Mouse (Mus musculus) gastrocnemius, adult 18-20 months (tissue): ENCODE measurements around the gene Gm5129. TPM values are rescaled to one million over a fixed set of nuclear protein-coding genes. Genes with fewer than 3 reads are reported as not detected.
A peak's percentile ranks its signal among the peaks of the same experiment; 100 is the strongest.
"Not testable (repeated sequence)": the region's sequence is repeated elsewhere in the genome, so short reads cannot be mapped to it uniquely, and the experiment has no call there.

Experiments
- DNase-seq: peaks from one replicate; pipeline ENCODE4 v3.0.0; 2021; ENCODE audit warnings: low spot score
- long read RNA-seq, 2 experiments: library from polyadenylated mRNA; stranded (forward); transcript quantifications; one replicate each; pipeline ENCODE4 v2.0.0; 2021
- total RNA-seq, 2 experiments: library from RNA; stranded (reverse); gene quantifications; 2 replicates each; pipeline ENCODE4 v1.2.3; 2021

Gene Gm5129
- 1 to 10 TPM in 1 of 2 experiments, not detected in 1; 1.1 TPM for total RNA-seq
- long read RNA-seq, experiment 1: 0 reads
- long read RNA-seq, experiment 2: 0 reads

- DNase-seq: peak; percentile 97
Measured at GRCm38 (mm10) chr5:29735557-29736061, at the start of gene Gm5129, which contains the start of gene Dnajb6. TSS of gene Gm5129 (minus strand) at chr5:29735936. TSS of gene Dnajb6 (plus strand) at chr5:29735688.

GRCm38 (mm10) chr5:29784906-29785305 lies 49.2 kb upstream of the Gm5129 start:
- not testable (repeated sequence) for DNase-seq

GRCm38 (mm10) chr5:29782261-29782660 lies 46.5 kb upstream of the Gm5129 start:
- no peak for DNase-seq

- not testable (repeated sequence) for DNase-seq
Measured at GRCm38 (mm10) chr5:29779733-29780132, 44.0 kb upstream of the Gm5129 start.

GRCm38 (mm10) chr5:29778029-29778428 lies 42.3 kb upstream of the Gm5129 start:
- DNase-seq: no peak

- no peak for DNase-seq
Measured at GRCm38 (mm10) chr5:29775437-29775836, 39.7 kb upstream of the Gm5129 start.

- DNase-seq: no peak
Measured at GRCm38 (mm10) chr5:29773460-29774150, 37.9 kb upstream of the Gm5129 start.

GRCm38 (mm10) chr5:29772651-29773330 lies 37.1 kb upstream of the Gm5129 start:
- DNase-seq: peak; percentile 14

- DNase-seq: no peak
Measured at GRCm38 (mm10) chr5:29772038-29772437, 36.3 kb upstream of the Gm5129 start.

- no peak for DNase-seq
Measured at GRCm38 (mm10) chr5:29770935-29771334, 35.2 kb upstream of the Gm5129 start.

GRCm38 (mm10) chr5:29759318-29759717 lies 23.6 kb upstream of the Gm5129 start:
- DNase-seq: no peak

- no peak for DNase-seq
Measured at GRCm38 (mm10) chr5:29752894-29753293, 17.2 kb upstream of the Gm5129 start.

- DNase-seq: peak; percentile 53
Measured at GRCm38 (mm10) chr5:29751306-29751705, 15.6 kb upstream of the Gm5129 start.

GRCm38 (mm10) chr5:29747661-29748060 lies 11.9 kb upstream of the Gm5129 start:
- DNase-seq: no peak

GRCm38 (mm10) chr5:29741093-29741492 lies 5.4 kb upstream of the Gm5129 start:
- peak; percentile 39 for DNase-seq

- DNase-seq: no peak
Measured at GRCm38 (mm10) chr5:29740651-29741050, 4.9 kb upstream of the Gm5129 start.

- DNase-seq: no peak
Measured at GRCm38 (mm10) chr5:29738076-29738475, 2.3 kb upstream of the Gm5129 start.

- DNase-seq: no peak
Measured at GRCm38 (mm10) chr5:29737471-29737870, 1.7 kb upstream of the Gm5129 start.

GRCm38 (mm10) chr5:29736942-29737341 lies 1.2 kb upstream of the Gm5129 start:
- no peak for DNase-seq

- peak; percentile 72 for DNase-seq
Measured at GRCm38 (mm10) chr5:29736073-29736900, 551 bp upstream of the Gm5129 start.

GRCm38 (mm10) chr5:29734831-29735510 lies 765 bp downstream of the Gm5129 start:
- DNase-seq: no peak
